Mouse (Mus musculus) ES-Bruce4 (cell line): ENCODE results near the gene Klrb1b. TPM values are rescaled to one million over a fixed set of nuclear protein-coding genes. Genes with fewer than 3 reads are reported as not detected.
A peak's percentile ranks its signal among the peaks of the same experiment; 100 is the strongest.
"Not testable (repeated sequence)": the region's sequence is repeated elsewhere in the genome, so short reads cannot be mapped to it uniquely, and the experiment has no call there.

Experiments used
- H3K27ac ChIP-seq: 2 replicates; pipeline ENCODE4 v1.5.1; 2012; ENCODE audit warnings: low read length, inconsistent platforms; ENCODE audit not compliant: insufficient read depth
- H3K27me3 ChIP-seq: 2 replicates; pipeline ENCODE4 v1.6.1; 2012; ENCODE audit warnings: mild to moderate bottlenecking, low read length, inconsistent platforms; ENCODE audit not compliant: control insufficient read depth, poor library complexity, insufficient read depth, severe bottlenecking
- H3K36me3 ChIP-seq: 2 replicates; pipeline ENCODE4 v1.6.1; 2012; ENCODE audit warnings: inconsistent platforms, mild to moderate bottlenecking, low read length, moderate library complexity; ENCODE audit not compliant: control insufficient read depth, poor library complexity, insufficient read depth, severe bottlenecking
- H3K4me1 ChIP-seq: one replicate; pipeline ENCODE4 v1.8.1; 2011; ENCODE audit warnings: low read length; ENCODE audit not compliant: control insufficient read depth, insufficient read depth
- H3K4me3 ChIP-seq: 2 replicates; pipeline ENCODE4 v1.5.1; 2011; ENCODE audit warnings: low read depth, mild to moderate bottlenecking, low read length
- H3K9ac ChIP-seq: 2 replicates; pipeline ENCODE4 v1.6.1; 2012; ENCODE audit warnings: low read depth, mild to moderate bottlenecking, inconsistent platforms; ENCODE audit not compliant: poor library complexity, severe bottlenecking
- H3K9me3 ChIP-seq: replicated peaks from 2 replicates; pipeline ENCODE4 v1.6.1; 2012; ENCODE audit warnings: mild to moderate bottlenecking, low read length, inconsistent platforms; ENCODE audit not compliant: control insufficient read depth, poor library complexity, insufficient read depth, severe bottlenecking
- CTCF ChIP-seq: IDR thresholded peaks from one replicate; pipeline ENCODE4 v1.8.1; 2011; ENCODE audit warnings: low read depth, low read length
- EP300 ChIP-seq: IDR thresholded peaks from 2 replicates; pipeline ENCODE4 v1.6.1; 2011; ENCODE audit warnings: low read depth, low read length; ENCODE audit not compliant: insufficient read depth
- POLR2A ChIP-seq: IDR thresholded peaks from one replicate; pipeline ENCODE4 v1.8.1; 2011; ENCODE audit warnings: low read length; ENCODE audit not compliant: insufficient read depth
- polyA plus RNA-seq: library from polyadenylated mRNA; stranded (reverse); fragments of >200 nt; gene quantifications from 2 replicates; pipeline ENCODE4 v1.2.4, GENCODE M21; 2011; ENCODE audit warnings: low read depth; ENCODE audit not compliant: missing spikeins, insufficient read depth, insufficient read length

The Klrb1b gene
- polyA plus RNA-seq, 1 experiment = not detected

GRCm38 (mm10) chr6:128842945-128843478 is 16.9 kb upstream of the Klrb1b start:
- Histone ChIP-seq H3K4me1 (no peaks in the 10 kb centered on the region), H3K9me3 (no peaks in the 10 kb centered on the region), H3K27me3 (no peaks in the 10 kb centered on the region), H3K36me3 (no peaks in the 10 kb centered on the region), H3K4me3 (peak overlapping the region; percentile 97), H3K27ac (peak overlapping the region; percentile 91), H3K9ac (peak overlapping the region; percentile 65)
- TF ChIP-seq CTCF (no peak), EP300 (no peak), POLR2A (no peak)

- TF ChIP-seq EP300 = no peak
- Histone ChIP-seq H3K9me3 (no peaks in the 10 kb centered on the region), H3K9ac (peak overlapping the region; percentile 65), H3K4me3 (peak overlapping the region; percentile 97), H3K27ac (no peak overlapping the region), H3K4me1 (no peaks in the 10 kb centered on the region), H3K36me3 (no peaks in the 10 kb centered on the region), H3K27me3 (no peaks in the 10 kb centered on the region)
These were observed 16.3 kb upstream of the Klrb1b start for GRCm38 (mm10) chr6:128842356-128842944.

GRCm38 (mm10) chr6:128841327-128842089 is 15.4 kb upstream of the Klrb1b start:
- no peak overlapping the region for H3K9ac ChIP-seq
- no peaks in the 10 kb centered on the region for H3K27me3 ChIP-seq
- no peaks in the 10 kb centered on the region for H3K4me1 ChIP-seq
- no peaks in the 10 kb centered on the region for H3K9me3 ChIP-seq
- TF ChIP-seq POLR2A (no peak), EP300 (no peak), CTCF (no peak)
- no peak overlapping the region for H3K4me3 ChIP-seq
- no peaks in the 10 kb centered on the region for H3K36me3 ChIP-seq
- H3K27ac ChIP-seq = no peak overlapping the region

GRCm38 (mm10) chr6:128840669-128841068 is 14.5 kb upstream of the Klrb1b start:
- not testable (repeated sequence) for H3K9ac ChIP-seq, H3K27ac ChIP-seq, H3K4me1 ChIP-seq, H3K27me3 ChIP-seq, H3K4me3 ChIP-seq, H3K36me3 ChIP-seq, H3K9me3 ChIP-seq

- no peak overlapping the region for H3K27ac ChIP-seq
- no peak overlapping the region for H3K4me3 ChIP-seq
- no peaks in the 10 kb centered on the region for H3K27me3 ChIP-seq
These were observed 13.8 kb upstream of the Klrb1b start for GRCm38 (mm10) chr6:128839921-128840320.

GRCm38 (mm10) chr6:128839266-128839771 is 13.2 kb upstream of the Klrb1b start:
- H3K36me3 ChIP-seq = no peaks in the 10 kb centered on the region
- H3K4me3 ChIP-seq = peak overlapping the region; percentile 87
- TF ChIP-seq CTCF (peak; percentile 85), EP300 (0 out of 2 replicates have a peak, but pooled peaks have one; percentile 45), POLR2A (no peak)
- peak overlapping the region; percentile 73 for H3K9ac ChIP-seq
- no peaks in the 10 kb centered on the region for H3K27me3 ChIP-seq
- H3K4me1 ChIP-seq = no peaks in the 10 kb centered on the region
- H3K27ac ChIP-seq = peak overlapping the region; percentile 71
- H3K9me3 ChIP-seq = no peaks in the 10 kb centered on the region

More at GRCm38 (mm10) chr6:128839921-128840320, 13.8 kb upstream of the Klrb1b start:
- H3K4me1 ChIP-seq = no peaks in the 10 kb centered on the region
- TF ChIP-seq CTCF (no peak), EP300 (no peak), POLR2A (no peak)
- no peaks in the 10 kb centered on the region for H3K36me3 ChIP-seq
- H3K9ac ChIP-seq = no peak overlapping the region
- H3K9me3 ChIP-seq = no peaks in the 10 kb centered on the region
